In the genomic region with DNA sequence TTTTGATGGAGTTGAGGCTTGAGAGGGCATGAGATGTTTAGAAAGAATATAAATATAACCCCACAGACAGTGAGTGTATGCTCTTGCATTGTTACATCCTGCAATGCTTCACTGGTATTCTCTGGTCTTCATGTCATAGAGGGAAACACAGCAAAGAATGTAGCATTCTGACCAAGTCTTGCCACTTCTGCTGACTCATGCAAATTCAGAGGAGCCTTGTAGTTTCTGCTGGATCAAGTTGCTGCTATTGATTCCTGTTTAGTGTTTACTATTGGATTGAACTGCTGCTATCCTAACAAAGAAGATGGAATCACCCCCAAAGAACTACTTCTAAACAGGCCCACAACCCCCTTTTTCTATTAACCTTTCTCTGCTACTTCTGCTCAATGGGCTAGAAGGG, we compare ENCODE assay signal across 34 mouse cellular contexts.
"Had no signal": no experiment of that assay in that cellular context is flagged by ENCODE, and none has a peak within 500 bp of the region (broad histone marks: within the 10 kb centered on the region; RNA-seq: fewer than 3 reads in every experiment).

No protein-coding gene starts in this region.

- H3K4me1 ChIP-seq: heart, embryonic 12.5 days; heart, embryonic 13.5 days; heart, embryonic 15.5 days; hindbrain, embryonic 10.5 days; intestine, embryonic 15.5 days had no signal

- H3K27me3 ChIP-seq: heart, embryonic 12.5 days; heart, embryonic 13.5 days; heart, embryonic 15.5 days; hindbrain, embryonic 12.5 days; hindbrain, embryonic 15.5 days; intestine, embryonic 15.5 days; kidney, embryonic 15.5 days had no signal

- H3K4me3 ChIP-seq: heart, embryonic 12.5 days; heart, embryonic 13.5 days; heart, embryonic 15.5 days; hindbrain, embryonic 10.5 days; hindbrain, embryonic 12.5 days; hindbrain, embryonic 13.5 days; hindbrain, embryonic 15.5 days; intestine, embryonic 15.5 days; kidney, embryonic 15.5 days; layer of hippocampus, adult 2 months; left cerebral cortex, adult 2 months had no signal

- H3K36me3 ChIP-seq: heart, embryonic 12.5 days; heart, embryonic 13.5 days; heart, embryonic 15.5 days; hindbrain, embryonic 10.5 days; hindbrain, embryonic 12.5 days; hindbrain, embryonic 13.5 days; hindbrain, embryonic 15.5 days; intestine, embryonic 15.5 days; kidney, embryonic 15.5 days had no signal

- H3K9ac ChIP-seq: heart, embryonic 12.5 days; heart, embryonic 13.5 days; heart, embryonic 15.5 days; hindbrain, embryonic 12.5 days; hindbrain, embryonic 13.5 days; hindbrain, embryonic 14.5 days; hindbrain, embryonic 15.5 days; intestine, embryonic 15.5 days; kidney, embryonic 15.5 days had no signal

- H3K9me3 ChIP-seq: heart, embryonic 12.5 days; heart, embryonic 13.5 days; heart, embryonic 15.5 days; hindbrain, embryonic 10.5 days; hindbrain, embryonic 12.5 days; hindbrain, embryonic 15.5 days; intestine, embryonic 15.5 days; kidney, embryonic 15.5 days had no signal

- H3K27ac ChIP-seq: heart, embryonic 13.5 days; heart, embryonic 15.5 days; hindbrain, embryonic 10.5 days; hindbrain, embryonic 12.5 days; hindbrain, embryonic 13.5 days; hindbrain, embryonic 14.5 days; hindbrain, embryonic 15.5 days; hindbrain, postnatal 0 days; intestine, embryonic 15.5 days; kidney, embryonic 15.5 days; kidney, postnatal 0 days; layer of hippocampus, adult 2 months; left cerebral cortex, adult 2 months had no signal

- ATAC-seq: hindbrain, embryonic 16.5 days; hindbrain, postnatal 0 days; inflammation-experienced regulatory T-cells, adult 6 months; intestine, embryonic 15.5 days; intestine, embryonic 16.5 days; intestine, postnatal 0 days had no signal

- H3K4me2 ChIP-seq: heart, embryonic 11.5 days; heart, embryonic 12.5 days; heart, embryonic 13.5 days; heart, embryonic 15.5 days; hindbrain, embryonic 12.5 days; hindbrain, embryonic 13.5 days; hindbrain, embryonic 14.5 days; hindbrain, embryonic 15.5 days; intestine, embryonic 15.5 days; kidney, embryonic 15.5 days had no signal

- DNase-seq: heart, postnatal 10 days; heart, postnatal 14 days; heart, postnatal 4 days; kidney, adult 11 months; kidney, adult 18-20 months; kidney, adult 2 months; kidney, adult 8-10 months; kidney, adult 9 months; kidney, postnatal 10 days; kidney, postnatal 14 days; kidney, postnatal 25 days; kidney, postnatal 36 days; kidney, postnatal 4 days; layer of hippocampus, adult 9-11 months; layer of hippocampus, postnatal 36 days had no signal
